ENCODE assay signal across 9 mouse cellular contexts in the genomic region with DNA sequence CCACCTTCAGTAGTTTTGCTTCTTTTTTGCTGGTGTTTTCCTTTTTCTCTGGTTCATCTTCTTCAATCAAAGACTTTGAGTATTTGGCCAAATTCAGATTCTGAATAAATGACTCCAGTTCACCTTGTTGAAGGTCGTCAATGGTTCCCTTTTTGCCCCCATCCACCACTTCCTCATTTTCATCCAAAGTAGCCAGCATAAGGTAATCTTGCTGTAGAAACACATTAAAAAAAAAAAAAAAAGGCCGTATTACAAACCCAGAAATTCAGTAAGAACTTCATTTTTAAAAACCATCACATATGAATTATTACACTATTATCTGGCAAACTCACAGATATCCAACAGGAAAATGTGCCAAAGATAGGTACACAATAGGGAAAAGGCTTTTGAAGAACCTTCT. TPM values are rescaled to one million over a fixed set of nuclear protein-coding genes. Genes with fewer than 3 reads are reported as not detected.
DNase-seq lines count a peak whose midpoint lies in the region; ATAC-seq and TF ChIP-seq lines count a peak whose summit lies in the region.
"Had no signal": no experiment of that assay in that cellular context is flagged by ENCODE, and none has a peak within 500 bp of the region (broad histone marks: within the 10 kb centered on the region; RNA-seq: fewer than 3 reads in every experiment).

No protein-coding gene starts in this region.

- TF ChIP-seq CTCF in testis, adult 2 months (IDR thresholded peaks at IDR 0.05; ENCODE audit: control insufficient read depth, insufficient read depth, insufficient replicate concordance, low read depth, low read length): no peak
- no peak for TF ChIP-seq CTCF in stomach, postnatal 0 days (IDR thresholded peaks at IDR 0.05; ENCODE audit: low read depth)

- H3K36me3 ChIP-seq in erythroblast, embryonic 14.5 days (ENCODE audit: control insufficient read depth): peaks cover 47% of the 10 kb centered on the region
- peaks cover 7% of the 10 kb centered on the region for H3K36me3 ChIP-seq in testis, adult 2 months (ENCODE audit: control insufficient read depth, insufficient read depth, low read length)
- H3K36me3 ChIP-seq in liver, embryonic 12.5 days: peaks cover 57% of the 10 kb centered on the region
- H3K36me3 ChIP-seq in stomach, postnatal 0 days (ENCODE audit: control insufficient read depth, insufficient read depth, low read length): peaks cover 8% of the 10 kb centered on the region

- no peaks in the 10 kb centered on the region for H3K9me3 ChIP-seq in erythroblast, embryonic 14.5 days (ENCODE audit: control insufficient read depth, low read length)
- no peaks in the 10 kb centered on the region for H3K9me3 ChIP-seq in liver, embryonic 12.5 days (replicated peaks)
- no peaks in the 10 kb centered on the region for H3K9me3 ChIP-seq in stomach, postnatal 0 days (ENCODE audit: control insufficient read depth, low read length)

- H3K4me2 ChIP-seq in liver, embryonic 12.5 days: peak overlapping the region; percentile 87
- peak overlapping the region; percentile 87 for H3K4me2 ChIP-seq in stomach, postnatal 0 days (replicated peaks; ENCODE audit: low read depth)

- ATAC-seq in erythroblast, adult 5-6 weeks (replicated peaks; ENCODE audit: low FRiP score, poor library complexity, severe bottlenecking): no peak
- no peak for ATAC-seq in liver, embryonic 12.5 days
- ATAC-seq in stomach, postnatal 0 days (ENCODE audit: low FRiP score, low TSS enrichment): no peak

- H3K4me3 ChIP-seq in erythroblast, embryonic 14.5 days (replicated peaks): peak overlapping the region; percentile 70
- H3K4me3 ChIP-seq in testis, adult 2 months (ENCODE audit: control insufficient read depth, low read depth, low read length): peak overlapping the region; percentile 100; the same call in 1 of the 2 replicates
- peak overlapping the region; percentile 90 for H3K4me3 ChIP-seq in liver, embryonic 12.5 days
- H3K4me3 ChIP-seq in stomach, postnatal 0 days (ENCODE audit: low read depth, low read length): peak overlapping the region; percentile 84

- H3K9ac ChIP-seq in liver, embryonic 12.5 days: peak overlapping the region; percentile 81
- no peak overlapping the region; the same call in 1 of the 2 replicates for H3K9ac ChIP-seq in stomach, postnatal 0 days (ENCODE audit: low read length)

- no peak for TF ChIP-seq POLR2A in testis, adult 2 months (IDR thresholded peaks at IDR 0.05; ENCODE audit: control insufficient read depth, low read depth, low read length)

- peaks cover 41% of the 10 kb centered on the region for H3K4me1 ChIP-seq in erythroblast, embryonic 14.5 days (ENCODE audit: control insufficient read depth)
- H3K4me1 ChIP-seq in testis, adult 2 months (ENCODE audit: control insufficient read depth, insufficient read depth, low read length): no peaks in the 10 kb centered on the region
- peaks cover 46% of the 10 kb centered on the region for H3K4me1 ChIP-seq in liver, embryonic 12.5 days
- H3K4me1 ChIP-seq in stomach, postnatal 0 days (replicated peaks; ENCODE audit: control insufficient read depth, insufficient read depth): no peaks in the 10 kb centered on the region

- TF ChIP-seq EP300 in stomach, postnatal 0 days (optimal IDR thresholded peaks at IDR 0.05): no peak

- DNase-seq in testis, postnatal 10 days (ENCODE audit: low spot score): no peak
- DNase-seq in stomach, postnatal 0 days (ENCODE audit: low spot score): no peak
- DNase-seq in layer of hippocampus, adult 8-10 months (ENCODE audit: low spot score in 2 of 2): no peak
- DNase-seq in retina, embryonic 14.5 days (ENCODE audit: low spot score): no peak

- no peaks in the 10 kb centered on the region for H3K27me3 ChIP-seq in erythroblast, embryonic 14.5 days (ENCODE audit: control insufficient read depth)
- no peaks in the 10 kb centered on the region for H3K27me3 ChIP-seq in testis, adult 2 months (ENCODE audit: control insufficient read depth, insufficient read depth, low read length)
- no peaks in the 10 kb centered on the region for H3K27me3 ChIP-seq in liver, embryonic 12.5 days (replicated peaks)
- H3K27me3 ChIP-seq in stomach, postnatal 0 days (ENCODE audit: control insufficient read depth, insufficient read depth, low read length): no peaks in the 10 kb centered on the region

- H3K27ac ChIP-seq in testis, adult 2 months (ENCODE audit: control insufficient read depth, insufficient read depth, low read depth, low read length): no peak overlapping the region
- no peak overlapping the region for H3K27ac ChIP-seq in liver, embryonic 12.5 days
- no peak overlapping the region for H3K27ac ChIP-seq in stomach, postnatal 0 days (replicated peaks)

- WGBS in liver, embryonic 12.5 days (ENCODE audit: insufficient replicate concordance): 38% methylated on average over 2 of the region's 2 CpGs
- WGBS in stomach, postnatal 0 days: 74% methylated on average over 2 of the region's 2 CpGs

RNA-seq across cellular contexts. Expression of a gene that starts 1.0 kb away (rescaled TPM):
- polyA plus RNA-seq in erythroblast, embryonic 14.5 days (2012): 0.85 and 1.3 TPM in 2 replicates
- 12.9 and 15.0 TPM in 2 replicates for total RNA-seq in erythroblast, adult 5-6 weeks (2015; ENCODE audit: low replicate concordance)
- total RNA-seq in erythroblast, adult 5-6 weeks (2017; ENCODE audit: low replicate concordance): 19.2 and 29.8 TPM in 2 replicates
- 4.5 and 6.2 TPM in 2 replicates for polyA plus RNA-seq in testis, adult 2 months (2012; rRNA removed)
- 51.3 and 53.5 TPM in 2 replicates for polyA plus RNA-seq in liver, embryonic 12.5 days (2016; fragmentation: Nextera tagmentation; extraction: Ambion mirVana)
- 32.6 and 44.7 TPM in 2 replicates for polyA plus RNA-seq in stomach, postnatal 0 days (2015; fragmentation: Nextera tagmentation; extraction: Ambion mirVana)
- 10 to 100 TPM; 30.9 to 40.3 (median 34.4) TPM for total RNA-seq in layer of hippocampus, adult 8-10 months (2022)

RNA-seq across cellular contexts. Expression of a gene that starts 1.1 kb away (rescaled TPM):
- polyA plus RNA-seq in erythroblast, embryonic 14.5 days (2012): 0.04 and 0.08 TPM in 2 replicates
- 5.0 and 23.0 TPM in 2 replicates for total RNA-seq in erythroblast, adult 5-6 weeks (2015; ENCODE audit: low replicate concordance)
- total RNA-seq in erythroblast, adult 5-6 weeks (2017; ENCODE audit: low replicate concordance): 8.4 and 8.7 TPM in 2 replicates
- 16.1 and 16.2 TPM in 2 replicates for polyA plus RNA-seq in testis, adult 2 months (2012; rRNA removed)
- polyA plus RNA-seq in liver, embryonic 12.5 days (2016; fragmentation: Nextera tagmentation; extraction: Ambion mirVana): 38.7 and 41.8 TPM in 2 replicates
- polyA plus RNA-seq in stomach, postnatal 0 days (2015; fragmentation: Nextera tagmentation; extraction: Ambion mirVana): 37.8 and 40.6 TPM in 2 replicates
- 10 to 100 TPM; 52.0 to 63.0 (median 56.5) TPM for total RNA-seq in layer of hippocampus, adult 8-10 months (2022)

RNA-seq across cellular contexts. Expression of a gene that starts 19.6 kb away (rescaled TPM):
- polyA plus RNA-seq in erythroblast, embryonic 14.5 days (2012): not detected in 2 replicates
- total RNA-seq in erythroblast, adult 5-6 weeks (2015; ENCODE audit: low replicate concordance): 4.4 and 10.0 TPM in 2 replicates
- 14.8 TPM in 2 replicates for total RNA-seq in erythroblast, adult 5-6 weeks (2017; ENCODE audit: low replicate concordance)
- 9.3 and 11.7 TPM in 2 replicates for polyA plus RNA-seq in testis, adult 2 months (2012; rRNA removed)
- polyA plus RNA-seq in liver, embryonic 12.5 days (2016; fragmentation: Nextera tagmentation; extraction: Ambion mirVana): 56.2 and 59.7 TPM in 2 replicates
- polyA plus RNA-seq in stomach, postnatal 0 days (2015; fragmentation: Nextera tagmentation; extraction: Ambion mirVana): 131 and 136 TPM in 2 replicates
- 10 to 100 TPM; 25.3 to 28.4 (median 26.6) TPM for total RNA-seq in layer of hippocampus, adult 8-10 months (2022)

RNA-seq across cellular contexts. Expression of a gene that starts 29.1 kb away (rescaled TPM):
- polyA plus RNA-seq in erythroblast, embryonic 14.5 days (2012): not detected in 2 replicates
- not detected in 2 replicates for total RNA-seq in erythroblast, adult 5-6 weeks (2015; ENCODE audit: low replicate concordance)
- 0.70 TPM in 1 of 2 replicates, not detected in the other for total RNA-seq in erythroblast, adult 5-6 weeks (2017; ENCODE audit: low replicate concordance)
- polyA plus RNA-seq in testis, adult 2 months (2012; rRNA removed): 0.17 and 0.25 TPM in 2 replicates
- 0.12 TPM in 1 of 2 replicates, not detected in the other for polyA plus RNA-seq in liver, embryonic 12.5 days (2016; fragmentation: Nextera tagmentation; extraction: Ambion mirVana)
- polyA plus RNA-seq in stomach, postnatal 0 days (2015; fragmentation: Nextera tagmentation; extraction: Ambion mirVana): 0.07 and 0.12 TPM in 2 replicates
- under 1 TPM in 1 of 4 experiments, not detected in 3; 0.49 TPM for total RNA-seq in layer of hippocampus, adult 8-10 months (2022)
- polyA plus RNA-seq: spleen, adult 2 months had no signal

RNA-seq across cellular contexts. Expression of a gene that starts 53.5 kb away (rescaled TPM):
- 0.05 and 0.49 TPM in 2 replicates for polyA plus RNA-seq in erythroblast, embryonic 14.5 days (2012)
- total RNA-seq in erythroblast, adult 5-6 weeks (2015; ENCODE audit: low replicate concordance): 13.4 and 23.0 TPM in 2 replicates
- 50.1 and 55.8 TPM in 2 replicates for total RNA-seq in erythroblast, adult 5-6 weeks (2017; ENCODE audit: low replicate concordance)
- 3.8 and 4.1 TPM in 2 replicates for polyA plus RNA-seq in testis, adult 2 months (2012; rRNA removed)
- polyA plus RNA-seq in liver, embryonic 12.5 days (2016; fragmentation: Nextera tagmentation; extraction: Ambion mirVana): 10.3 and 12.0 TPM in 2 replicates
- 7.6 and 12.4 TPM in 2 replicates for polyA plus RNA-seq in stomach, postnatal 0 days (2015; fragmentation: Nextera tagmentation; extraction: Ambion mirVana)
- 10 to 100 TPM in 1 of 4 experiments, 1 to 10 TPM in 3; 4.2 to 10.4 (median 6.5) TPM for total RNA-seq in layer of hippocampus, adult 8-10 months (2022)

Comparison
In these comparisons a context has a peak if more than half of its experiments do, and no peak if none do; other contexts are left out.
1. RNA of a gene that starts 1.1 kb away (polyA plus RNA-seq): 38.7 to 41.8 TPM in liver, embryonic 12.5 days, 37.8 to 40.6 TPM in stomach, postnatal 0 days and 16.1 to 16.2 TPM in testis, adult 2 months; 0.04 to 0.08 TPM in erythroblast, embryonic 14.5 days; every median in the first group is over 10 times any median in the second.
2. Peak in every context shown above with its lines, with median percentiles within 50 percentile points of each other: H3K4me3 ChIP-seq.